Mouse (Mus musculus): Measurements from ENCODE around the gene Rdh8. TPM values are rescaled to one million over a fixed set of nuclear protein-coding genes. Genes with fewer than 3 reads are reported as not detected.

Rdh8 gene
- polyA plus RNA-seq, 1 experiment from 2014 or later, result not detected

- H3K4me2 ChIP-seq, result no peak overlapping the region
- H3K27me3 ChIP-seq, result peaks cover 4% of the 10 kb centered on the region; the same call in 1 of the 2 replicates
- H3K36me3 ChIP-seq, result no peaks in the 10 kb centered on the region
- no peak overlapping the region for H3K4me3 ChIP-seq (replicated peaks)
- peak overlapping the region; percentile 31 for H3K27ac ChIP-seq
- no peaks in the 10 kb centered on the region for H3K4me1 ChIP-seq (replicated peaks)
- WGBS, result 83% methylated on average over 9 of the region's 9 CpGs
- no peak overlapping the region for H3K9ac ChIP-seq (replicated peaks)
- no peaks in the 10 kb centered on the region for H3K9me3 ChIP-seq
- no peak for ATAC-seq (ENCODE audit: insufficient number of reproducible peaks, insufficient read depth, low FRiP score, low TSS enrichment, low read depth)
Observed at GRCm38 (mm10) chr9:20837184-20837947, 19.1 kb downstream of the Rdh8 start.

GRCm38 (mm10) chr9:20838931-20839330 is 20.6 kb downstream of the Rdh8 start:
- H3K4me1 ChIP-seq (replicated peaks), result no peaks in the 10 kb centered on the region
- 71% methylated on average over 6 of the region's 6 CpGs for WGBS
- ATAC-seq (ENCODE audit: insufficient number of reproducible peaks, insufficient read depth, low FRiP score, low TSS enrichment, low read depth), result no peak
- no peaks in the 10 kb centered on the region for H3K36me3 ChIP-seq
- H3K4me3 ChIP-seq (replicated peaks), result no peak overlapping the region
- H3K27me3 ChIP-seq, result peaks cover 4% of the 10 kb centered on the region; the same call in 1 of the 2 replicates
- no peak overlapping the region for H3K4me2 ChIP-seq
- no peaks in the 10 kb centered on the region for H3K9me3 ChIP-seq
- H3K9ac ChIP-seq (replicated peaks), result no peak overlapping the region
- H3K27ac ChIP-seq, result no peak overlapping the region

DNA sequence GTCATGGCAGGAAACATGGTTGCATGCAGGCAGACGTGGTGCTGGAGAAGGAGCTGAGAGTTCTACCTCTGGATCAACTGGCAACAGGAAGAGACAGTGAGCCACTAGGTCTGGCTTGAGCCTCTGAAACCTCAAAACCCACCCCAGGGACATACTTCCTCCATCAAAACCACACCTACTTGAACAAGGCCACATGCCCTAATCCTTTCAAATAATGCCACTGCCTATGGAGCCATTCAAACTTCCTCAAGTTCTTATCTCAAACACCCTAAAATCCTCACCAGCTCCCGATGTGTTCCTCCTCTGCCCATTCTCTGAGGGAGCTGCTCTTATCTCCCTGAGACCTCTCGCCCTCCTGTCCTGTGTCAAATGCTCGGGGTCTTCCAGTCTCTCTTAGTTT is 23.9 kb downstream of the Rdh8 start:
- ATAC-seq (ENCODE audit: insufficient number of reproducible peaks, insufficient read depth, low FRiP score, low TSS enrichment, low read depth), result no peak
- 70% methylated on average over 4 of the region's 4 CpGs for WGBS

GRCm38 (mm10) chr9:20842670-20843069 is 24.4 kb downstream of the Rdh8 start:
- Histone ChIP-seq H3K4me3 (replicated peaks) (no peak overlapping the region), H3K27me3 (peaks cover 4% of the 10 kb centered on the region; the same call in 1 of the 2 replicates), H3K4me2 (no peak overlapping the region), H3K36me3 (no peaks in the 10 kb centered on the region), H3K9me3 (no peaks in the 10 kb centered on the region), H3K9ac (replicated peaks) (no peak overlapping the region), H3K4me1 (replicated peaks) (no peaks in the 10 kb centered on the region), H3K27ac (no peak overlapping the region)
- no peak for ATAC-seq (ENCODE audit: insufficient number of reproducible peaks, insufficient read depth, low FRiP score, low TSS enrichment, low read depth)
- WGBS, result 38% methylated on average over 2 of the region's 2 CpGs

More for the DNA sequence above, 23.9 kb downstream of the Rdh8 start:
- H3K9me3 ChIP-seq, result no peaks in the 10 kb centered on the region
- H3K27me3 ChIP-seq, result peaks cover 4% of the 10 kb centered on the region; the same call in 1 of the 2 replicates
- no peak overlapping the region for H3K4me2 ChIP-seq
- no peaks in the 10 kb centered on the region for H3K4me1 ChIP-seq (replicated peaks)
- no peaks in the 10 kb centered on the region for H3K36me3 ChIP-seq
- H3K4me3 ChIP-seq (replicated peaks), result no peak overlapping the region
- H3K27ac ChIP-seq, result no peak overlapping the region
- H3K9ac ChIP-seq (replicated peaks), result no peak overlapping the region

DNA sequence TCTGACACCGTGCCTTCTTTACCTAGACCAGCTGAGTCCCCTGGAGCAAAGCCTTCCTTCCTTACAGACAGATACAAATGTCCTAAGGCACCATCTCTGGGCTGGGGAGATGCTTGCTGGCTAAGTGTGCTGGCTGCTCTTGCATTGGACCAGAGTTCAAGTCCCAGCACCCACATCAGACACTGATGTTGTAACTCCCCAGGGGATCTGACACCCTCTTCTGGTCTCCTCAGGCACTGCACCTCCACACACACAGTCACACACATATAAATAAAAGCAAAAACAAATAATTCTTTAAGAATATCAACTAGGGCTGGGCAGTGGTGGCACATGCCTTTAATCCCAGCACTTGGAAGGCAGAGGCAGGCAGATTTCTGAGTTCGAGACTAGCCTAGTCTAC is 31.9 kb downstream of the Rdh8 start:
- H3K27ac ChIP-seq, result no peak overlapping the region
- ATAC-seq (ENCODE audit: insufficient number of reproducible peaks, insufficient read depth, low FRiP score, low TSS enrichment, low read depth), result no peak
- no peak overlapping the region for H3K4me3 ChIP-seq (replicated peaks)
- no peaks in the 10 kb centered on the region for H3K27me3 ChIP-seq
- H3K4me2 ChIP-seq, result no peak overlapping the region
- H3K9ac ChIP-seq (replicated peaks), result no peak overlapping the region
- no peaks in the 10 kb centered on the region for H3K36me3 ChIP-seq
- 86% methylated on average over 2 of the region's 2 CpGs for WGBS
- H3K9me3 ChIP-seq, result no peaks in the 10 kb centered on the region
- no peaks in the 10 kb centered on the region for H3K4me1 ChIP-seq (replicated peaks)

DNA sequence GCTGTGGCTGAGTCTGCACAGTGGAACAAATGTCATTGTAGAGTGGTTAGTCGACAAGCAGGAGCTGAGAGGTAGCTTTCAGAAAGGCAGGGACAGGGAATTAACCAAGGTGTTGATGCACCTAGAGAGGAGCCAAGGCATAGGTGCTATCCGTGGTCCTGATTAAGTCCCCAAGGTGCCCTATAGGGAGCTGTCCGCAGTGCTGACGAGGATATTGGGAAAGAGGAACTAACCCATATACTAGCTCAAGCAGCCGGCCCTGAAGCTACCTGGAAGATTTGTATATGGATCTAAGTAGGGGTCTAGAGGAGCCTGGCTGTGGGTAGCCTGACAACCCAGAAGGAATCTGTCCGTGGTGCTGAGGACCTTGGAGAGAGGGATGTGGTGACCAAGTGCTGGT is 38.8 kb downstream of the Rdh8 start:
- H3K36me3 ChIP-seq, result no peaks in the 10 kb centered on the region
- H3K27me3 ChIP-seq, result no peaks in the 10 kb centered on the region
- no peak for ATAC-seq (ENCODE audit: insufficient number of reproducible peaks, insufficient read depth, low FRiP score, low TSS enrichment, low read depth)
- H3K4me1 ChIP-seq (replicated peaks), result no peaks in the 10 kb centered on the region
- no peak overlapping the region for H3K4me3 ChIP-seq (replicated peaks)
- 10% methylated on average over 6 of the region's 6 CpGs for WGBS
- no peaks in the 10 kb centered on the region for H3K9me3 ChIP-seq
- H3K4me2 ChIP-seq, result no peak overlapping the region
- no peak overlapping the region for H3K9ac ChIP-seq (replicated peaks)
- H3K27ac ChIP-seq, result no peak overlapping the region

DNA sequence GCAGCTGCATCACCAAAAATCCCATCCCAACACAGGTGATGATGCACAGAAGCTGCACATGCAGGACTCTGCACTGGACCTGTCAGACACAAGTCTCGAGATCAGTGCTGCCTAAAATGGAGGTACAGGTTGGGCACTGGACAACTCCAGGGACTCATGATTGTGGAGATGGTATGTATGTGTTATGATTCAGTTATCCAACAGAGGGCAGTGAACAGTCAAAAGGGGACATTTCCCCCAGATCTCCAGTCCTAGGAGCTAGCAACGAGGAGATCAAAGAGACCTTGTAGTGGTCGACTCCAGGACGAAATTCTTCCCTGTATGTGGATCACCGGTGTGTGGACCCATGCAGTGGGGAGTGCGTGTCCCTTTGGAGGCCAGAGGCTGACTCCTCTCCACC is 41.6 kb downstream of the Rdh8 start:
- H3K27ac ChIP-seq, result no peak overlapping the region
- 44% methylated on average over 6 of the region's 6 CpGs for WGBS
- H3K4me1 ChIP-seq (replicated peaks), result no peaks in the 10 kb centered on the region
- H3K4me2 ChIP-seq, result no peak overlapping the region
- no peaks in the 10 kb centered on the region for H3K9me3 ChIP-seq
- H3K27me3 ChIP-seq, result no peaks in the 10 kb centered on the region
- no peaks in the 10 kb centered on the region for H3K36me3 ChIP-seq
- ATAC-seq (ENCODE audit: insufficient number of reproducible peaks, insufficient read depth, low FRiP score, low TSS enrichment, low read depth), result no peak
- no peak overlapping the region for H3K9ac ChIP-seq (replicated peaks)
- H3K4me3 ChIP-seq (replicated peaks), result no peak overlapping the region

DNA sequence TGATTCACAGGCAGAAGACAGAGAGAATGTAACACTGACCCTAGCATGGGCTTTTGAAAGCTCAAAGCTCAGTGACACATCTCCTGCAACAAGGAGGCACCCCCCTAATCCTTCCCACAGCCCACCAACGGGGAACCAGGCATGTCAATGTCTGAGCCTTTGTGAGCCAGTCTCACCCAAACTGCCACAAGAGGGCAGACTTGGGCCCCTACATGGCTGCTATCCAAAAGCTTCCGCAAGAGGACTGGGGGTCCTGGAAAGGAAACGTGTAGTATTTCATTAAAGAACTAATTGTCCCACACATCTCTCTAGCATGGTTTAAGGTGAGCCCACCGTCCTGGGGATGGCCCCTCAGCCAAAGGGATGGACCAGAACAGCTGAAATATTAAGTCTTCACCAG is 43.5 kb downstream of the Rdh8 start:
- H3K4me3 ChIP-seq (replicated peaks), result no peak overlapping the region
- no peak overlapping the region for H3K27ac ChIP-seq
- H3K27me3 ChIP-seq, result peaks cover 15% of the 10 kb centered on the region
- no peak overlapping the region for H3K4me2 ChIP-seq
- no peak for ATAC-seq (ENCODE audit: insufficient number of reproducible peaks, insufficient read depth, low FRiP score, low TSS enrichment, low read depth)
- no peaks in the 10 kb centered on the region for H3K4me1 ChIP-seq (replicated peaks)
- H3K9me3 ChIP-seq, result no peaks in the 10 kb centered on the region
- H3K9ac ChIP-seq (replicated peaks), result no peak overlapping the region
- 11% methylated on average over 4 of the region's 4 CpGs for WGBS
- H3K36me3 ChIP-seq, result no peaks in the 10 kb centered on the region

DNA sequence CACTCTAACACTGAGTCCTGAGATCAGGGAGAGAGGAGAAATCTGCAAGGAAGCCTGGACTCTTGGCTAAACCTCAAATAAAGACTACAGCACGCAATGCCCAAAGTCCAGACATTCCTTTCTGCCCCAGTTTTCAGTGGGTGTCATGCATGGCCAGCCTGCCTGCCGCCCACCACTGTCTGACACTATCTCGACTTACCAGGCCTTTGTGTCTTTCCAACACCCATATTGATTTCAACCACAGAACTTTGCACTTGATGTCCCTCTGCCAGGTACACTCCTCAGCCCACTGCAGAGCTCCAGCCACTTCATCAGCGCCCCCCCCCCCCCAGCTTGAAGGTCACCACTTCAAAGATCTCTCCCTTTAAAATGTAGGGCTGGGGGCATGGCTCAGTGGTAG is 43.9 kb downstream of the Rdh8 start:
- Histone ChIP-seq H3K27me3 (peaks cover 19% of the 10 kb centered on the region), H3K27ac (no peak overlapping the region), H3K9ac (replicated peaks) (no peak overlapping the region), H3K4me1 (replicated peaks) (no peaks in the 10 kb centered on the region), H3K4me3 (replicated peaks) (no peak overlapping the region), H3K9me3 (no peaks in the 10 kb centered on the region), H3K4me2 (no peak overlapping the region), H3K36me3 (no peaks in the 10 kb centered on the region)
- no peak for ATAC-seq (ENCODE audit: insufficient number of reproducible peaks, insufficient read depth, low FRiP score, low TSS enrichment, low read depth)
- 60% methylated on average over 4 of the region's 4 CpGs for WGBS

GRCm38 (mm10) chr9:20866879-20867278 is 48.6 kb downstream of the Rdh8 start:
- Histone ChIP-seq H3K4me3 (replicated peaks) (no peak overlapping the region), H3K4me2 (no peak overlapping the region), H3K36me3 (no peaks in the 10 kb centered on the region), H3K9me3 (no peaks in the 10 kb centered on the region), H3K27me3 (peaks cover 64% of the 10 kb centered on the region), H3K9ac (replicated peaks) (no peak overlapping the region), H3K4me1 (replicated peaks) (peaks cover 9% of the 10 kb centered on the region; the same call in 1 of the 2 replicates), H3K27ac (no peak overlapping the region)
- no peak for ATAC-seq (ENCODE audit: insufficient number of reproducible peaks, insufficient read depth, low FRiP score, low TSS enrichment, low read depth)
- 54% methylated on average over 3 of the region's 3 CpGs for WGBS

DNA sequence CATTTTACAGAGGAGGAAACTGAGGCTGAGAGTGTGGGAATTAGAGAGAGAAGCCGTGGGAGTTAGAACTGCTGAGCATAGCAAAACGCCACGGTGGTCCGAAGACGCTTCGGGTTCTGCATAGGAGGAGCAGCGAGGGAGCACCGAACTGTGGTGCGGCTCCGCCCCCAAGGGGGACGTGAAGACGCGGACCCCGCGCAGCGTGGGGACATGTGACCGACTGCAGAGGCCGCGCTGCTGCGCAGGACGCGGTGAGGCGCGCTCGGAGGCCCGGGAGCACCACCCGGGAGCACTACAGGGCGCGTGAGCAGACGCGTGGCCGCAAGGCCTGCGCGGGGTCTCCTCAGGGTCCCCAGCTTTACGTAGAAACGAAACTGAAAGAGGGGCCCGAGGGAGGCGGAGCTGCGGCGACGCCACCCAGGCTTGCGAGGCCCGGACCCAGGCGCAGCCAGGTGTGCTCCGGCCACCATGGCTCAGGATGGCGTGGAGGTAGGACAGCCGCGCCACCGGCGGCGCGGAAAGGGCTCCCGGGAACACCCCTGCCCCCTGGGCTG is 50.2 kb downstream of the Rdh8 start, which contains the start of gene A230050P20Rik:
Gene A230050P20Rik, plus strand, starts transcription at position 195 of the 554 bp plus-strand sequence.
- peak within 1 kb of the TSS; percentile 55 for H3K4me2 ChIP-seq
- 6% methylated on average over 53 of the region's 53 CpGs for WGBS
- no peaks in the 10 kb centered on the region for H3K9me3 ChIP-seq
- H3K27me3 ChIP-seq, result peaks cover 68% of the 10 kb centered on the region
- H3K27ac ChIP-seq, result no peak within 1 kb of the TSS
- peak within 1 kb of the TSS; percentile 55 for H3K9ac ChIP-seq (replicated peaks)
- H3K4me3 ChIP-seq (replicated peaks), result peak within 1 kb of the TSS; percentile 41
- no peak for ATAC-seq (ENCODE audit: insufficient number of reproducible peaks, insufficient read depth, low FRiP score, low TSS enrichment, low read depth)
- H3K36me3 ChIP-seq, result no peaks in the 10 kb centered on the region
- peaks cover 9% of the 10 kb centered on the region; the same call in 1 of the 2 replicates for H3K4me1 ChIP-seq (replicated peaks)
